Mouse (Mus musculus): ENCODE results near the gene Angptl7.

DNA sequence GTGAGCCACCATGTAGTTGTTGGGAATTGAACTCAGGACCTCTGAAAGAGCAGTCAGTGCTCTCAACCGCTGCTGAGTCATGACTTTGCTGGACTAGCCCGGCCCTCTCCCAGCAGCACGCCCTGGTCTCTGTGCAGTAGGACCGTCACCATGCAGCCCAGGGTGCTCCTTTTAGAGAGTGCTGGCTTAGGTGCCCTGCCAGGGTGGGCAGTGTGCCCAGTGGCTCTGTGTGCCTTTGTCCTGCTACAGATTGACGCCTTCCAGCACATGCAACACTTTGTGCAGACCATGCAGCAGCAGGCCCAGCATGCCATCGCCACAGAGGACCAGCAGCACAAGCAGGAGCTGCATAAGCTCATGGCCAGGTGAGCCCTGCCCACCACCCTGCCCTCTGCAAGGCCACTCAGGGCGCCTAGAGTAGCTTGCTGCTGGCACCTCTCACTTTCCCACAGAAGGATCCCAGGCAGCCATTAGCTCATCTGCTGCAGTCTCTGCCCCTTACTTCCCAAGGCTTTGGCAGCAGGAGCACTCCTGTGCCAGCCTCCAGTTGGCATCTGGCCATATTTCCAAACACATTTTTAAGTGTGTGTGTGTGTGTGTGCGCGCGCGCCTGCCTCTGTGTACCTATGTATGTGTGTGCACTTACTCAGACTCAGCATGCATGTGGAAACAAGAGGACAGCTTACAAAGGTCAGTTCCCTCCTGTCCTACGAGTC, 33.5 kb upstream of the Angptl7 start:
- no peak for TF ChIP-seq POLR2A (IDR thresholded peaks at IDR 0.05; ENCODE audit: low read depth, low read length)
- no peak for TF ChIP-seq CTCF (IDR thresholded peaks at IDR 0.05; ENCODE audit: extremely low read depth, insufficient read depth, insufficient read length, insufficient replicate concordance)

Measured in spleen, adult 2 months (tissue).